Mouse (Mus musculus): ENCODE measurements at regions not wholly inside any gene's neighbourhood (a gene's known extent, or its start where the extent isn't known, plus 50 kb on each side); places are given as distances from the start of the nearest gene placed in this dataset.

DNA sequence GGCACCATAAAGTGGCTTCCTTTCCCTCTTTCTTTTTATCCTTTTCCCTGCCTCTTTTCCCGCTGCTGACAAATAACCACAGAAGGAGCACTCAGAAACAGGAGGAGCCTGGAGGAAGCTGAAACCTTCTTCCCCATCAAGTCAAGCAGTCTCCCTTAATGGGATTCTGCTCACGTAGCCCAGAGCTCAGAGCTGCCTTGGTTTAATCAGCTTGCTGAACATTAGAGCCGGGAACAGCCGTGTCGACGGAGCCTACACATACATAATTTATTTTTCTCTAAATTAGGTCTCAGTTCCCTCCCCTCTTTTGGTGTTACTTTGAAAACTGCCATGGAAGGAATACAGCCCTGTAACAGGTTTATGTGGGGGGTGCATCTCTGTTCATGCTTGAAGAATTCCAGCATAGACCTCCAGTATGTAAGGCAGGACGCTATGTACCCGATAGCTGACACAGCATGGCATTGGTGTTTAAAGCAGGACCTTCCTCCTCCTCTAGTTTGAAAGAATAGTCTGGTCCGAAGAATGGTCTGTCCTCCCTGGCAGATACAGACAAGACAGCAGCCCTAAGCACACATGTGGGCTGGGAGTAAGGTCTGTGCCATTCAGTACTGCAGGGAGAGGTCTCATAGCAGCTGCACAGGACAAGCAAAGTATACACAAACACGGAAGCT is 113.0 kb upstream of the Gas2 start:
- 78% methylated on average over 10 of the region's 10 CpGs for WGBS
- Histone ChIP-seq H3K36me3 (ENCODE audit: control insufficient read depth, insufficient read depth, low read length) (no peaks in the 10 kb centered on the region), H3K4me1 (ENCODE audit: control insufficient read depth, insufficient read depth, insufficient read length) (no peaks in the 10 kb centered on the region), H3K4me3 (ENCODE audit: extremely low read depth, insufficient read depth, insufficient read length) (no peak overlapping the region), H3K27ac (ENCODE audit: insufficient read depth, low read length) (no peak overlapping the region), H3K27me3 (ENCODE audit: control insufficient read depth, insufficient read depth, low read length) (no peaks in the 10 kb centered on the region)
- DNase-seq (ENCODE audit: low read depth in 1 of 2, low spot score in 2 of 2), result no peak
- TF ChIP-seq CTCF (IDR thresholded peaks at IDR 0.05; ENCODE audit: extremely low read depth, insufficient read depth, insufficient read length, insufficient replicate concordance) (no peak), POLR2A (IDR thresholded peaks at IDR 0.05; ENCODE audit: low read depth, low read length) (no peak)

DNA sequence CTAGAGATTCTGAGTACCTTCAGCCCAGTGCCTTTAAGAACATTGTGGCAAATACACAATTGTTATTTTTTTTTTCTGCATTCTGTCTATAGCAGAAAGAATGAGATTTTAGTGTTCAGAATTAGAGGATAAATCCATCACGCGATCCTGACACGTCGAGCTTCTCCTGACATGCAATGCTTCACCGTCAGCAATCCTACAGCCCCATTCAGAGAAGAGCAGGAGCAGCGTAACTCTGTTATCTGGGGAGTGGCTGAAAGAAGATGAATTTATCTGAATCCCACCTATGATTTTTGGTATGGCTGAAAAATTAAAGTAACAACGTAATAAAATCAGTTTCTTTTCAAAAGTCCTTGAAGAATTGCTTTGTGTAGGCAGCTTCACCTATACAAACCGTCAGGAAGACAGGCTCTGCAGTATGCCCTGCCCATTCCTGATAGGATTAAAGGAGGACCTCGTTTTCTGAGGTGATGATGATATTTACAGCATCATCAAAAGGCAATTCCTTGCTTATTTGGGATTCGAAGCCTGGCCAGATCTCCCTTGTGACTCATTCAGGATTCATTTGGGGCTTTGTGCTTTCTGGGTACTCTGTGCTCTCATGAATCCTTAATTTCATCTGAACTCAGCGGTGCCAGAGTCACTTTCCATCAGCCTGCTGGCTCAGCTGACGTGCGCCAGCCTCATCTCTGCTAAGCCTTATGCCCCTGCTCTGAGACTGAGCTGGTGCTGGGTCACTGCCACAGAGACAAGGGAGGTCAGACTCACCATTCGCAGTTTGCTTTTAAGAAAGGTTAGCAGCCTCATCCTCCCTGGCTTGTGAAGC is 112.3 kb upstream of the Gas2 start:
- no peak for DNase-seq (ENCODE audit: low read depth in 1 of 2, low spot score in 2 of 2)
- Histone ChIP-seq H3K4me3 (ENCODE audit: extremely low read depth, insufficient read depth, insufficient read length) (no peak overlapping the region), H3K36me3 (ENCODE audit: control insufficient read depth, insufficient read depth, low read length) (no peaks in the 10 kb centered on the region), H3K27me3 (ENCODE audit: control insufficient read depth, insufficient read depth, low read length) (no peaks in the 10 kb centered on the region), H3K27ac (ENCODE audit: insufficient read depth, low read length) (no peak overlapping the region), H3K4me1 (ENCODE audit: control insufficient read depth, insufficient read depth, insufficient read length) (no peaks in the 10 kb centered on the region)
- TF ChIP-seq CTCF (IDR thresholded peaks at IDR 0.05; ENCODE audit: extremely low read depth, insufficient read depth, insufficient read length, insufficient replicate concordance), result no peak
- no peak for TF ChIP-seq POLR2A (IDR thresholded peaks at IDR 0.05; ENCODE audit: low read depth, low read length)
- 79% methylated on average over 14 of the region's 14 CpGs for WGBS

DNA sequence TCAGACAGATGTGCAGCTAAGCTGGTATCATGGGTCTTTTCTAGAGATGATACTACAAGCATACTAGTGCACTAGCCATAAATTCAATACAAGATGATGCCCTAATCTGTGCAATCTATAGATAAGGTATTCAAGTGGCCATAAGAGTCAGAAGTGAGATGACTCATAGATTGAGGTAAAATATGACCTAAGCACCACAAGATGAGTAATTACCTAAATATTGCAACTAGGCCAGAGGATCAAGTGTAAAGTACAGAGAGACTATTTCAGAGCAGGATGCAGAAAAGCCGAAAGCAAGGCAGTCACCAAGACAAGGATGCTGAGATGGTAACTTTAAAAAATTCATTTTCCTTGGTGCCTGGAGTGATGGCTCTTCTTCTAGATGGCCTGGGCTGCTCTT is 111.5 kb upstream of the Gas2 start:
- Histone ChIP-seq H3K4me1 (ENCODE audit: control insufficient read depth, insufficient read depth, insufficient read length) (no peaks in the 10 kb centered on the region), H3K27ac (ENCODE audit: insufficient read depth, low read length) (no peak overlapping the region), H3K27me3 (ENCODE audit: control insufficient read depth, insufficient read depth, low read length) (no peaks in the 10 kb centered on the region), H3K4me3 (ENCODE audit: extremely low read depth, insufficient read depth, insufficient read length) (no peak overlapping the region), H3K36me3 (ENCODE audit: control insufficient read depth, insufficient read depth, low read length) (no peaks in the 10 kb centered on the region)
- 92% methylated on average over 1 of the region's 1 CpGs for WGBS
- no peak for DNase-seq (ENCODE audit: low read depth in 1 of 2, low spot score in 2 of 2)
- no peak for TF ChIP-seq POLR2A (IDR thresholded peaks at IDR 0.05; ENCODE audit: low read depth, low read length)
- no peak for TF ChIP-seq CTCF (IDR thresholded peaks at IDR 0.05; ENCODE audit: extremely low read depth, insufficient read depth, insufficient read length, insufficient replicate concordance)

DNA sequence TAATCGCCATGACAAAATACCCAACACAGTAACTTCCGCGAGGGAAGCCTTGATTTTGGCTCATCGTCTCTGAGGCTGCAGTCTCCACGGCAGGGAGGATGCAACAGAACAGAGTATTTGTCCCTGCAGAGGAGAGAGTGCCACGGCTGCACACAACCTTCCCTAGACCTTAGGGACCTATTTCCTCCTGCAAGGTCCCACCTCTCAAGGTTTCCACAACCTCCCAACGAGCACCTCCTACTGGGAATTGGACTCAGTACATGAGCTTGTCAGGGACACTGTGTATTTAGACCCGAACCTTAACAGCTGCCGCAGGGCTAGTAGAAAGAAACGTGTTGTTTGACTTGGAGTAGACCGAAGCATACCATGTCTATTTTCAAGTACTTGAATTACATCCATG is 108.8 kb upstream of the Gas2 start:
- no peak for DNase-seq (ENCODE audit: low read depth in 1 of 2, low spot score in 2 of 2)
- no peaks in the 10 kb centered on the region for H3K4me1 ChIP-seq (ENCODE audit: control insufficient read depth, insufficient read depth, insufficient read length)

DNA sequence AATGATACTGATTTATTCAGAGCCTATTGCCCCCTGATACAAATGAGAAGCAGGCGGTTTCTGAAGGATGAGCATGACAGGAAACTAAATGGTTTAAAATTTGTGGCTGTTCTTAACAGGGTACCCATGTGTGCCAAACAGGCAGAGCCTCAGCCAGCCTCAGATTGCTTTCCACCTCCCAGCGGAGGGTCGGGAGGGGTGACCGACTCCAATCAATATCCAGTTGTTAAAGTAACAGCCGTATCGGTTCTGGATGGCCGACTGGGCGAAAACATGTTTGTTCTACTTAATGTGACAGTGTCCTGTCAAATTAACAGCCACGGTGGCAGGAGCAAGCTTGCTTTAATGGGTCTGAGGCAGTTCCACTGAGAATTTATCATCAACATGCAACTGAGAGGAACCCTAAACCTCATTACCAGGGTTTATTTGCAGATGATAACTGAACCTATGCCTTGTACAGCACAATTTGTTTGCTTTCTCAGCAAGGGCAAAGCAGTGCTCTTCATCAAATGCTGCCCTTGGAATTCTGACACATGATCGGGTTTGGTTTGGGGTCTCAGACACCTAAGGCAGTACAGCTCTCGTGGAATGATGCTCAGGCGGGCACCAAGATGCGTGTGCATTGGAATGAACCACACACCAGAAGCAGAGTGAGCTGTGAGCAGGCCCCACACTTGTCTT is 107.5 kb upstream of the Gas2 start:
- Histone ChIP-seq H3K36me3 (ENCODE audit: control insufficient read depth, insufficient read depth, low read length) (no peaks in the 10 kb centered on the region), H3K27ac (ENCODE audit: insufficient read depth, low read length) (no peak overlapping the region), H3K4me3 (ENCODE audit: extremely low read depth, insufficient read depth, insufficient read length) (no peak overlapping the region), H3K27me3 (ENCODE audit: control insufficient read depth, insufficient read depth, low read length) (no peaks in the 10 kb centered on the region), H3K4me1 (ENCODE audit: control insufficient read depth, insufficient read depth, insufficient read length) (no peaks in the 10 kb centered on the region)
- no peak for DNase-seq (ENCODE audit: low read depth in 1 of 2, low spot score in 2 of 2)
- TF ChIP-seq POLR2A (IDR thresholded peaks at IDR 0.05; ENCODE audit: low read depth, low read length) (no peak), CTCF (IDR thresholded peaks at IDR 0.05; ENCODE audit: extremely low read depth, insufficient read depth, insufficient read length, insufficient replicate concordance) (no peak)
- WGBS, result 87% methylated on average over 13 of the region's 13 CpGs

More for the DNA sequence above, 108.8 kb upstream of the Gas2 start:
- H3K27ac ChIP-seq (ENCODE audit: insufficient read depth, low read length), result no peak overlapping the region
- 84% methylated on average over 11 of the region's 11 CpGs for WGBS
- no peaks in the 10 kb centered on the region for H3K36me3 ChIP-seq (ENCODE audit: control insufficient read depth, insufficient read depth, low read length)
- no peak overlapping the region for H3K4me3 ChIP-seq (ENCODE audit: extremely low read depth, insufficient read depth, insufficient read length)
- H3K27me3 ChIP-seq (ENCODE audit: control insufficient read depth, insufficient read depth, low read length), result no peaks in the 10 kb centered on the region
- TF ChIP-seq CTCF (IDR thresholded peaks at IDR 0.05; ENCODE audit: extremely low read depth, insufficient read depth, insufficient read length, insufficient replicate concordance) (no peak), POLR2A (IDR thresholded peaks at IDR 0.05; ENCODE audit: low read depth, low read length) (no peak)

DNA sequence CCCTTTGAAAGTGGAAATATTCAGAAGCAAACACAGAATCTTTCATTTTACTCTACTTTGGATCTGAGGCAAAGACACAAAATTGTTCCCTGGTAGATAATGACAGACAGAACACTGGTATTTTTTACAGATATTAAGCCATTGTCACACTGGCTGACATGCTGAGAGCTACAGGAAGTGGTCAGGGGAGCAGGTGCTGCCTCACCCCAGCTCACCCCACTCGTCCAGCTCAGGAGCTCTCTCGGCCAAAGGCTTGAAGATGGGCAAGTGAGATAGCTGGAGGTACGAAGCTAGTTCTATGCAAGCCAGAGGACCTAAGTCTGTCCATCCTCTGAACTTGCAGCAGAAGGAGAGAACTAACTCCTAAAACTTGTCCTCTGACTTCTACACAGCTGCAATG is 105.6 kb upstream of the Gas2 start:
- no peak overlapping the region for H3K27ac ChIP-seq (ENCODE audit: insufficient read depth, low read length)
- TF ChIP-seq POLR2A (IDR thresholded peaks at IDR 0.05; ENCODE audit: low read depth, low read length) (no peak), CTCF (IDR thresholded peaks at IDR 0.05; ENCODE audit: extremely low read depth, insufficient read depth, insufficient read length, insufficient replicate concordance) (no peak)
- H3K27me3 ChIP-seq (ENCODE audit: control insufficient read depth, insufficient read depth, low read length), result no peaks in the 10 kb centered on the region
- no peak for DNase-seq (ENCODE audit: low read depth in 1 of 2, low spot score in 2 of 2)
- no peak overlapping the region for H3K4me3 ChIP-seq (ENCODE audit: extremely low read depth, insufficient read depth, insufficient read length)
- WGBS, result 22% methylated on average over 3 of the region's 3 CpGs
- no peaks in the 10 kb centered on the region for H3K4me1 ChIP-seq (ENCODE audit: control insufficient read depth, insufficient read depth, insufficient read length)
- no peaks in the 10 kb centered on the region for H3K36me3 ChIP-seq (ENCODE audit: control insufficient read depth, insufficient read depth, low read length)
